Mouse (Mus musculus) myocyte (in vitro differentiated cells): ENCODE results near the gene Plscr1. TPM values are rescaled to one million over a fixed set of nuclear protein-coding genes. Genes with fewer than 3 reads are reported as not detected.

Experiments
- H3K27me3 ChIP-seq: one replicate; pipeline ENCODE4 v1.6.1; 2011; ENCODE audit not compliant: control insufficient read depth, insufficient read depth, insufficient read length
- H3K36me3 ChIP-seq: one replicate; pipeline ENCODE4 v1.6.1; 2011; ENCODE audit not compliant: control insufficient read depth, insufficient read depth
- H3K4me2 ChIP-seq: one replicate; pipeline ENCODE4 v1.6.1; 2011; ENCODE audit warnings: low read depth, control low read depth
- H3K4me3 ChIP-seq: one replicate; pipeline ENCODE4 v1.5.1; 2011; ENCODE audit warnings: mild to moderate bottlenecking, control low read depth, moderate library complexity
- H3K79me2 ChIP-seq: one replicate; pipeline ENCODE4 v1.6.1; 2011; ENCODE audit not compliant: control insufficient read depth, insufficient read depth
- H3ac ChIP-seq: one replicate; pipeline ENCODE4 v1.6.1; 2011; ENCODE audit not compliant: control insufficient read depth, insufficient read length
- CEBPB ChIP-seq: IDR thresholded peaks from 2 replicates; pipeline ENCODE4 v1.6.1; 2011; ENCODE audit warnings: mild to moderate bottlenecking, moderate library complexity; ENCODE audit not compliant: poor library complexity, insufficient read depth, severe bottlenecking
- E2F4 ChIP-seq: IDR thresholded peaks from one replicate; pipeline ENCODE4 v1.6.1; 2011; ENCODE audit warnings: mild to moderate bottlenecking, control low read depth, moderate library complexity; ENCODE audit not compliant: insufficient read depth
- MAX ChIP-seq: IDR thresholded peaks from one replicate; pipeline ENCODE4 v1.6.1; 2011; ENCODE audit warnings: low read depth, mild to moderate bottlenecking, control low read depth
- MYOD1 ChIP-seq, 3 experiments: IDR thresholded peaks; one replicate each; pipeline ENCODE4 v1.6.1; 2011; ENCODE audit warnings: control low read depth in 2 of 3, low read depth in 2 of 3, mild to moderate bottlenecking in 2 of 3, moderate library complexity in 1 of 3; ENCODE audit not compliant: insufficient read length in 2 of 3, control insufficient read depth in 1 of 3
- MYOG ChIP-seq, 3 experiments: IDR thresholded peaks; one replicate each; pipeline ENCODE4 v1.6.1; 2011; ENCODE audit warnings: control low read depth in 2 of 3, low read depth in 2 of 3, mild to moderate bottlenecking in 2 of 3; ENCODE audit not compliant: insufficient read length in 2 of 3, control insufficient read depth in 1 of 3, insufficient read depth in 1 of 3
- POLR2A ChIP-seq: IDR thresholded peaks from one replicate; pipeline ENCODE4 v1.6.1; 2011; ENCODE audit warnings: low read depth, mild to moderate bottlenecking, control low read depth, moderate library complexity; ENCODE audit not compliant: insufficient read length
- POLR2AphosphoS2 ChIP-seq: IDR thresholded peaks from one replicate; pipeline ENCODE4 v1.6.1; 2011; ENCODE audit warnings: low read depth, control low read depth; ENCODE audit not compliant: insufficient read length
- REST ChIP-seq: IDR thresholded peaks from one replicate; pipeline ENCODE4 v1.6.1; 2011; ENCODE audit warnings: mild to moderate bottlenecking, control low read depth, moderate library complexity; ENCODE audit not compliant: insufficient read depth, insufficient read length
- SRF ChIP-seq: IDR thresholded peaks from one replicate; pipeline ENCODE4 v1.6.1; 2011; ENCODE audit warnings: low read depth; ENCODE audit not compliant: control insufficient read depth, insufficient read length
- TCF12 ChIP-seq: IDR thresholded peaks from one replicate; pipeline ENCODE4 v1.6.1; 2011; ENCODE audit warnings: mild to moderate bottlenecking, control low read depth; ENCODE audit not compliant: poor library complexity, insufficient read depth, severe bottlenecking
- TCF3 ChIP-seq: IDR thresholded peaks from one replicate; pipeline ENCODE4 v1.6.1; 2011; ENCODE audit warnings: low read depth, control low read depth; ENCODE audit not compliant: insufficient read length
- USF1 ChIP-seq: IDR thresholded peaks from one replicate; pipeline ENCODE4 v1.6.1; 2011; ENCODE audit warnings: low read depth, mild to moderate bottlenecking, control low read depth, moderate library complexity
- polyA plus RNA-seq: library from polyadenylated mRNA; unstranded; fragments of >200 nt; fragmentation: generic; extraction: Trizol; gene quantifications from one replicate; pipeline ENCODE4 v1.2.1, GENCODE M21; 2012; ENCODE audit warnings: missing spikeins

The Plscr1 gene
- polyA plus RNA-seq, 1 experiment: 17.7 TPM

- Histone ChIP-seq H3K4me2 (no peak overlapping the region), H3K27me3 (no peaks in the 10 kb centered on the region), H3ac (no peak overlapping the region), H3K4me3 (no peak overlapping the region), H3K36me3 (no peaks in the 10 kb centered on the region), H3K79me2 (no peaks in the 10 kb centered on the region)
- TF ChIP-seq REST (no peak), MAX (no peak), USF1 (no peak), POLR2AphosphoS2 (no peak), MYOG (IDR thresholded peaks at IDR 0.05; ENCODE audit: control insufficient read depth in 1 of 3, insufficient read depth in 1 of 3, insufficient read length in 2 of 3, low read depth in 2 of 3) (no peak), CEBPB (no peak)
Observed at GRCm38 (mm10) chr9:92210386-92210967, 39.1 kb upstream of the Plscr1 start.

- Histone ChIP-seq H3K79me2 (no peaks in the 10 kb centered on the region), H3K4me3 (no peak overlapping the region), H3ac (no peak overlapping the region), H3K36me3 (no peaks in the 10 kb centered on the region), H3K27me3 (no peaks in the 10 kb centered on the region), H3K4me2 (no peak overlapping the region)
- TF ChIP-seq MAX (no peak), MYOD1 (IDR thresholded peaks at IDR 0.05; ENCODE audit: control insufficient read depth in 1 of 3, insufficient read length in 2 of 3, low read depth in 2 of 3) (no peak), POLR2AphosphoS2 (no peak), CEBPB (no peak), SRF (no peak), USF1 (no peak), TCF12 (no peak), MYOG (IDR thresholded peaks at IDR 0.05; ENCODE audit: control insufficient read depth in 1 of 3, insufficient read depth in 1 of 3, insufficient read length in 2 of 3, low read depth in 2 of 3) (no peak), POLR2A (no peak), E2F4 (no peak), TCF3 (no peak), REST (no peak)
Observed at GRCm38 (mm10) chr9:92211048-92211447, 38.5 kb upstream of the Plscr1 start.

- no peaks in the 10 kb centered on the region for H3K79me2 ChIP-seq
- H3K4me2 ChIP-seq: no peak overlapping the region
- H3K4me3 ChIP-seq: no peak overlapping the region
- no peak overlapping the region for H3ac ChIP-seq
- no peak for TF ChIP-seq POLR2A
- no peak for TF ChIP-seq MAX
- no peak for TF ChIP-seq MYOG (IDR thresholded peaks at IDR 0.05; ENCODE audit: control insufficient read depth in 1 of 3, insufficient read depth in 1 of 3, insufficient read length in 2 of 3, low read depth in 2 of 3)
- TF ChIP-seq MYOD1 (IDR thresholded peaks at IDR 0.05; ENCODE audit: control insufficient read depth in 1 of 3, insufficient read length in 2 of 3, low read depth in 2 of 3): no peak
- no peak for TF ChIP-seq SRF
- no peak for TF ChIP-seq E2F4
- no peak for TF ChIP-seq CEBPB
- TF ChIP-seq USF1: no peak
- TF ChIP-seq TCF3: no peak
- H3K36me3 ChIP-seq: no peaks in the 10 kb centered on the region
- no peaks in the 10 kb centered on the region for H3K27me3 ChIP-seq
Observed at GRCm38 (mm10) chr9:92217484-92217883, 32.1 kb upstream of the Plscr1 start.

- H3K4me3 ChIP-seq: no peak overlapping the region
- no peaks in the 10 kb centered on the region for H3K27me3 ChIP-seq
- H3K79me2 ChIP-seq: no peaks in the 10 kb centered on the region
- H3K4me2 ChIP-seq: no peak overlapping the region
- H3ac ChIP-seq: no peak overlapping the region
- TF ChIP-seq REST: no peak
- no peak for TF ChIP-seq CEBPB
- no peak for TF ChIP-seq SRF
- no peak for TF ChIP-seq MYOD1 (IDR thresholded peaks at IDR 0.05; ENCODE audit: control insufficient read depth in 1 of 3, insufficient read length in 2 of 3, low read depth in 2 of 3)
- TF ChIP-seq MAX: no peak
- no peak for TF ChIP-seq USF1
- no peak for TF ChIP-seq E2F4
- no peak for TF ChIP-seq TCF12
- H3K36me3 ChIP-seq: no peaks in the 10 kb centered on the region
Observed at GRCm38 (mm10) chr9:92217896-92218295, 31.7 kb upstream of the Plscr1 start.

GRCm38 (mm10) chr9:92220151-92220550 is 29.4 kb upstream of the Plscr1 start:
- H3K36me3 ChIP-seq: no peaks in the 10 kb centered on the region
- H3K79me2 ChIP-seq: no peaks in the 10 kb centered on the region
- H3K27me3 ChIP-seq: no peaks in the 10 kb centered on the region
- TF ChIP-seq USF1 (no peak), TCF12 (no peak), POLR2A (no peak), MYOD1 (IDR thresholded peaks at IDR 0.05; ENCODE audit: control insufficient read depth in 1 of 3, insufficient read length in 2 of 3, low read depth in 2 of 3) (no peak), REST (no peak), TCF3 (no peak), MYOG (IDR thresholded peaks at IDR 0.05; ENCODE audit: control insufficient read depth in 1 of 3, insufficient read depth in 1 of 3, insufficient read length in 2 of 3, low read depth in 2 of 3) (no peak), SRF (no peak), POLR2AphosphoS2 (no peak), E2F4 (no peak), CEBPB (no peak), MAX (no peak)
- no peak overlapping the region for H3K4me2 ChIP-seq
- no peak overlapping the region for H3K4me3 ChIP-seq
- H3ac ChIP-seq: no peak overlapping the region
